Mouse (Mus musculus) ES-Bruce4 (cell line): ENCODE measurements around the gene Phpt1.

Experiments
- CTCF ChIP-seq: IDR thresholded peaks from one replicate; pipeline ENCODE4 v1.8.1; 2011; ENCODE audit warnings: low read depth, low read length
- EP300 ChIP-seq: IDR thresholded peaks from 2 replicates; pipeline ENCODE4 v1.6.1; 2011; ENCODE audit warnings: low read depth, low read length; ENCODE audit not compliant: insufficient read depth

- TF ChIP-seq CTCF, result no peak
- no peak for TF ChIP-seq EP300
These were observed 25.0 kb upstream of the Phpt1 start for GRCm38 (mm10) chr2:25600037-25600436.
